Mouse (Mus musculus): ENCODE results near the gene Dip2b.

Gene Dip2b

DNA sequence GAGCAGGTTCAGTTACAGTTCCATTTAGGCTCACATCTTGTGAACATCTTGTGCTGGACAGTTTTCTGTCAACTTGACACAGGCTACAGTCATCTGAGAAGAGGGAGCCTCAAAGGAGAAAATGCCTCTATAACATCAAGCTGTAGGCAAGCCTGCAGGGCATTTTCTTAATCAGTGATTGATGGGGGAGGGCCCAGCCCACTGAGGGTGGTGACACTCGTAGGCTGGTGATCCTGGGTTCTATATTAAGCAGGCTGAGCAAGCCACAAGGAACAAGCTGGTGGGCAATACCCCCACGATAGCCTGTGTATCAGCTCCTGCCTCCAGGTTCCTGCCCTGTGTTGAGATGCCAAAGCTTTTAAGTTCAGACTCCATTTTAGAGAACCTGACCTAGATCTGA lies 230.5 kb downstream of the Dip2b start:
- no peak for DNase-seq

Measured in right cerebral cortex, adult 18-20 months (tissue).